Mouse (Mus musculus): Measurements from ENCODE around the gene Sec62. TPM values are rescaled to one million over a fixed set of nuclear protein-coding genes. Genes with fewer than 3 reads are reported as not detected.
"Not testable (repeated sequence)": the region's sequence is repeated elsewhere in the genome, so short reads cannot be mapped to it uniquely, and the experiment has no call there.

The Sec62 gene
- polyA plus RNA-seq, 1 experiment from 2014 or later: 76.8 TPM

GRCm38 (mm10) chr3:30855604-30856458 is 63.2 kb downstream of the Sec62 start, which contains the start of gene Gpr160:
Gene Gpr160, plus strand, starts transcription at chr3:30855950.
- 0 out of 2 replicates have a peak, but pooled peaks cover 5% of the 10 kb centered on the region for H3K27me3 ChIP-seq (replicated peaks; ENCODE audit: control insufficient read depth, insufficient read depth, low read length)
- under 1% methylated on average over 69 of the region's 75 CpGs for WGBS
- DNase-seq (ENCODE audit: low spot score): peak; percentile 47
- H3K4me2 ChIP-seq (ENCODE audit: low read length): peak within 1 kb of the TSS; percentile 95
- H3K27ac ChIP-seq (ENCODE audit: low read depth, low read length): no peak within 1 kb of the TSS
- H3K4me1 ChIP-seq (ENCODE audit: control insufficient read depth, insufficient read depth, low read length): no peaks in the 10 kb centered on the region
- H3K9ac ChIP-seq (ENCODE audit: low read length): peak within 1 kb of the TSS; percentile 57
- no peaks in the 10 kb centered on the region for H3K9me3 ChIP-seq (replicated peaks; ENCODE audit: control insufficient read depth, low read length)
- H3K36me3 ChIP-seq (ENCODE audit: control insufficient read depth, insufficient read depth, low read length): no peaks in the 10 kb centered on the region
- ATAC-seq: peak; percentile 79
- peak within 1 kb of the TSS; percentile 47 for H3K4me3 ChIP-seq (ENCODE audit: low read depth, low read length)

- H3K4me1 ChIP-seq (ENCODE audit: control insufficient read depth, insufficient read depth, low read length); H3K9me3 ChIP-seq (replicated peaks; ENCODE audit: control insufficient read depth, low read length); H3K27ac ChIP-seq (ENCODE audit: low read depth, low read length); H3K9ac ChIP-seq (ENCODE audit: low read length); H3K4me3 ChIP-seq (ENCODE audit: low read depth, low read length); H3K36me3 ChIP-seq (ENCODE audit: control insufficient read depth, insufficient read depth, low read length); H3K27me3 ChIP-seq (replicated peaks; ENCODE audit: control insufficient read depth, insufficient read depth, low read length); H3K4me2 ChIP-seq (ENCODE audit: low read length); DNase-seq (ENCODE audit: low spot score); ATAC-seq: not testable (repeated sequence)
- 91% methylated on average over 8 of the region's 8 CpGs for WGBS
Observed at GRCm38 (mm10) chr3:30859599-30859998, 66.9 kb downstream of the Sec62 start.

DNA sequence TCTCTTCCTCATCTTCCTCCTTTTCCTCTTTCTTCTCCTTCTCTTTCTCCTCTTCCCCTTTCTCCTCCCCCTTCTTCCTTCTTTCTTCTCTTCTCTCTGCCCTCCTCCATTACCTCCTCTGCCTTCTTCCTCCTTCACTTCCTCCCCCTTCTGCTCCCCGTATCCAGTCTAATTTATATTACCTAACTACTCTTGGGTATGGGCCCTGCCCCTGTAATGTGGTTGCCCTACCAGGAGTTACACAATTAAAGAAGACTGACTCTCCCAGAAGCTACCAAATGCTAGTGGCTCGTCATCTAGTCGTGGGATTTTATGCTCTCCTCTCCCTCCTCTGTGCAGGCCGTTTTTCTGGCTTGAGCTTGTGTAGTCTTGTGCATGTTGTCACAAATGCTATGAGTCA is 68.0 kb downstream of the Sec62 start:
- Histone ChIP-seq H3K4me3 (ENCODE audit: low read depth, low read length) (no peak overlapping the region), H3K27me3 (replicated peaks; ENCODE audit: control insufficient read depth, insufficient read depth, low read length) (0 out of 2 replicates have a peak, but pooled peaks cover 5% of the 10 kb centered on the region), H3K9me3 (replicated peaks; ENCODE audit: control insufficient read depth, low read length) (no peaks in the 10 kb centered on the region), H3K36me3 (ENCODE audit: control insufficient read depth, insufficient read depth, low read length) (no peaks in the 10 kb centered on the region), H3K27ac (ENCODE audit: low read depth, low read length) (no peak overlapping the region), H3K4me2 (ENCODE audit: low read length) (no peak overlapping the region), H3K9ac (ENCODE audit: low read length) (no peak overlapping the region), H3K4me1 (ENCODE audit: control insufficient read depth, insufficient read depth, low read length) (no peaks in the 10 kb centered on the region)
- 86% methylated on average over 4 of the region's 4 CpGs for WGBS
- DNase-seq (ENCODE audit: low spot score): no peak
- no peak for ATAC-seq

- no peak overlapping the region for H3K27ac ChIP-seq (ENCODE audit: low read depth, low read length)
- H3K4me3 ChIP-seq (ENCODE audit: low read depth, low read length): no peak overlapping the region
Observed at GRCm38 (mm10) chr3:30863712-30864435, 71.2 kb downstream of the Sec62 start.

DNA sequence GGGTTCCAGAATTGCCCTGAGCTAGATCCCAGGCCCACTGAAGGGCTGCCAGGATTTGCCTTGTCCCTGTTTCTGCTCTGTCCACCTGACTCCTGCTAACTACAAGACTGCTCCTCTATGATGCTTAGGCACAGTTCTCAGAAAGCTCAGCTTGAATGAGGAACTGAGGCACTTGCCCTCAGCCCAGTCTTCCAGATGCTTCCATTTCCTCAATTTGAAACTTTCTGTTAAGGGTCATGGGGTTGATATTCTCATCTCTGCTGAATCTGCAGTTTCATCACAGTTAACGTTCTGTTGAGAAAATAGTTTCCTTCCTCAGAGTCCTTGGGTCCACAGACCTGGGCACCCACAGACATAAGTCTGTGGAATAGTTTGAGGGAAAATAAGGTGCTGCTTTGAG is 72.0 kb downstream of the Sec62 start:
- DNase-seq (ENCODE audit: low spot score) (no peak), ATAC-seq (no peak)
- no peak overlapping the region for H3K4me2 ChIP-seq (ENCODE audit: low read length)
- no peaks in the 10 kb centered on the region for H3K9me3 ChIP-seq (replicated peaks; ENCODE audit: control insufficient read depth, low read length)
- 80% methylated on average over 1 of the region's 1 CpGs for WGBS
- H3K36me3 ChIP-seq (ENCODE audit: control insufficient read depth, insufficient read depth, low read length): no peaks in the 10 kb centered on the region
- H3K4me1 ChIP-seq (ENCODE audit: control insufficient read depth, insufficient read depth, low read length): no peaks in the 10 kb centered on the region
- no peak overlapping the region for H3K4me3 ChIP-seq (ENCODE audit: low read depth, low read length)
- H3K9ac ChIP-seq (ENCODE audit: low read length): no peak overlapping the region
- H3K27me3 ChIP-seq (replicated peaks; ENCODE audit: control insufficient read depth, insufficient read depth, low read length): no peaks in the 10 kb centered on the region
- H3K27ac ChIP-seq (ENCODE audit: low read depth, low read length): no peak overlapping the region

More at GRCm38 (mm10) chr3:30863712-30864435, 71.2 kb downstream of the Sec62 start:
- H3K4me2 ChIP-seq (ENCODE audit: low read length): no peak overlapping the region
- H3K9ac ChIP-seq (ENCODE audit: low read length): no peak overlapping the region
- ATAC-seq: no peak
- no peak for DNase-seq (ENCODE audit: low spot score)
- H3K9me3 ChIP-seq (replicated peaks; ENCODE audit: control insufficient read depth, low read length): no peaks in the 10 kb centered on the region
- no peaks in the 10 kb centered on the region for H3K4me1 ChIP-seq (ENCODE audit: control insufficient read depth, insufficient read depth, low read length)
- H3K27me3 ChIP-seq (replicated peaks; ENCODE audit: control insufficient read depth, insufficient read depth, low read length): no peaks in the 10 kb centered on the region
- H3K36me3 ChIP-seq (ENCODE audit: control insufficient read depth, insufficient read depth, low read length): no peaks in the 10 kb centered on the region
- WGBS: 79% methylated on average over 5 of the region's 5 CpGs

DNA sequence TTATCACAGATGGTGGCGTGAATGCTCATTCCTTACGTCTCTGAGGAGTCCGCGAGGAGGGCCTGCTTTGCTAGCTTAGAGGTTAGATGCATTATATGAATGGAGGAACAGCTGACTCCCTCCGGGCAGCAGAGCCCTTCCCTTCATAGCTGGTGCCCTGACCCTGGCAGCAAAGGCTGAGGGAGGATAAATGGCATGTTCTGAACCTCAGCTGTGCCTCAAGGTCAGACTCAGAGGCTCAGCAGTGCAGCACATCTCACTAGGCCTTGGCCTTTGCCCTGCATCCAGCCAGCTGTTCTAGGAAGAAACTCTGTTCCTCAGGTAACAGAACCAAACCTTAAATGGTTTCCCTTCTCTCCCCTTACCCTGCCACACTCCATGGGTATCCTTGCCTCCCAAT is 75.5 kb downstream of the Sec62 start:
- no peaks in the 10 kb centered on the region for H3K27me3 ChIP-seq (replicated peaks; ENCODE audit: control insufficient read depth, insufficient read depth, low read length)
- DNase-seq (ENCODE audit: low spot score) (no peak), ATAC-seq (no peak)
- no peak overlapping the region for H3K27ac ChIP-seq (ENCODE audit: low read depth, low read length)
- H3K36me3 ChIP-seq (ENCODE audit: control insufficient read depth, insufficient read depth, low read length): no peaks in the 10 kb centered on the region
- no peak overlapping the region for H3K9ac ChIP-seq (ENCODE audit: low read length)
- H3K4me1 ChIP-seq (ENCODE audit: control insufficient read depth, insufficient read depth, low read length): no peaks in the 10 kb centered on the region
- H3K9me3 ChIP-seq (replicated peaks; ENCODE audit: control insufficient read depth, low read length): no peaks in the 10 kb centered on the region
- no peak overlapping the region for H3K4me3 ChIP-seq (ENCODE audit: low read depth, low read length)
- 90% methylated on average over 5 of the region's 5 CpGs for WGBS
- H3K4me2 ChIP-seq (ENCODE audit: low read length): no peak overlapping the region

DNA sequence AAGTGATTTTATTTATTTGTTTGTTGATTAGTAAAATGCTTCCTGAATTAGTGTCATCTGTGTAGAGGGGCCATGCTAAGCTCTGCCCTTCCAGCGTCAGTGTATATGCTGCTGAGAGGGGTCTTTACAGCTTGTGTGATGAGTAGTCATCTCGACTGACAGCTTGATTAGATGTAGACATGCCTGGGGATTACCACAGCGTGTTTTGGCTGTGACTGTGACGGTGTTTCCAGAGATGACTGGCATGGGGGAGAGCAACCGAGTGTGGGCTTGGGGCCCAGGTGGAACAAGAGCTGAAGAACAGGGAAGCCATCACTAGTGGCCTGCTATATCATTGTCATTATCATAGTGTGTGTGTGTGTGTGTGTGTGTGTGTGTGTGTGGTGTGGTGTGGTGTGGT is 76.0 kb downstream of the Sec62 start:
- H3K4me1 ChIP-seq (ENCODE audit: control insufficient read depth, insufficient read depth, low read length): no peaks in the 10 kb centered on the region
- no peak overlapping the region for H3K27ac ChIP-seq (ENCODE audit: low read depth, low read length)
- no peak overlapping the region for H3K9ac ChIP-seq (ENCODE audit: low read length)
- H3K36me3 ChIP-seq (ENCODE audit: control insufficient read depth, insufficient read depth, low read length): no peaks in the 10 kb centered on the region
- H3K4me3 ChIP-seq (ENCODE audit: low read depth, low read length): no peak overlapping the region
- 78% methylated on average over 5 of the region's 5 CpGs for WGBS
- ATAC-seq (no peak), DNase-seq (ENCODE audit: low spot score) (no peak)
- H3K9me3 ChIP-seq (replicated peaks; ENCODE audit: control insufficient read depth, low read length): no peaks in the 10 kb centered on the region
- no peak overlapping the region for H3K4me2 ChIP-seq (ENCODE audit: low read length)
- no peaks in the 10 kb centered on the region for H3K27me3 ChIP-seq (replicated peaks; ENCODE audit: control insufficient read depth, insufficient read depth, low read length)

DNA sequence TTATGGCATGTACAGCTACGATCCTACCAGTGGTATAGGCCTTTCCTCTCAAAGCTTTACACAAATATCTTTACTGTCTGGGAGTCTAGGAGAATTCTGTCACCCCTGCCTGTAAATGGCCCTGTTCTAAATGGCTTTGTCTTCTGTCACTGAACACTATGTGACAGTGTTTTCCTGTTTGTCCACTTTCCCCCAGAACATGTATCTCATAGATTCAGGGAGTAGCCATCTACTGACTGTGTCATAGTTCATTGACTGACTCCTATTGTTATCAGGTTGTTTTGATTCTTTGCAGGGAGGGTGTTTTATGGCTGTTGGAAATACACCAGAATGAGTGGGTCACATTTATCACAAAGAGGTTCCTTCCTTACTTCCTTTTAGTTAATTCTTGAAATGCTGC is 77.3 kb downstream of the Sec62 start:
- ATAC-seq: no peak
- H3K27ac ChIP-seq (ENCODE audit: low read depth, low read length): no peak overlapping the region
- 79% methylated on average over 1 of the region's 1 CpGs for WGBS
- H3K4me3 ChIP-seq (ENCODE audit: low read depth, low read length): no peak overlapping the region
- H3K9ac ChIP-seq (ENCODE audit: low read length): no peak overlapping the region
- H3K36me3 ChIP-seq (ENCODE audit: control insufficient read depth, insufficient read depth, low read length): no peaks in the 10 kb centered on the region
- no peak overlapping the region for H3K4me2 ChIP-seq (ENCODE audit: low read length)
- no peaks in the 10 kb centered on the region for H3K4me1 ChIP-seq (ENCODE audit: control insufficient read depth, insufficient read depth, low read length)
- no peaks in the 10 kb centered on the region for H3K9me3 ChIP-seq (replicated peaks; ENCODE audit: control insufficient read depth, low read length)
- DNase-seq (ENCODE audit: low spot score): no peak
- no peaks in the 10 kb centered on the region for H3K27me3 ChIP-seq (replicated peaks; ENCODE audit: control insufficient read depth, insufficient read depth, low read length)
